Mouse (Mus musculus) intestine, embryonic 16.5 days (tissue): ENCODE measurements at regions not wholly inside any gene's neighbourhood (a gene's known extent, or its start where the extent isn't known, plus 50 kb on each side); places are given as distances from the start of the nearest gene placed in this dataset.

Source experiments
- ATAC-seq: fragments of 200-750 bp; cut with Nextera tagmentation; 2 replicates; pipeline ENCODE4 v1.8.0; 2017; ENCODE audit warnings: moderate TSS enrichment, moderate library complexity
- H3K27ac ChIP-seq: fragments of 300-500 bp; sonication (generic); 2 replicates; pipeline ENCODE4 v1.5.1; 2014; ENCODE audit warnings: mild to moderate bottlenecking, low read length
- H3K27me3 ChIP-seq: fragments of 300-500 bp; sonication (generic); replicated peaks from 2 replicates; pipeline ENCODE4 v1.6.1; 2014; ENCODE audit warnings: low read length, control low read depth, mixed read lengths; ENCODE audit not compliant: control insufficient read depth, insufficient read depth
- H3K36me3 ChIP-seq: fragments of 300-500 bp; sonication (generic); 2 replicates; pipeline ENCODE4 v1.6.1; 2014; ENCODE audit warnings: low read length, control low read depth; ENCODE audit not compliant: control insufficient read depth, insufficient read depth
- H3K4me1 ChIP-seq: fragments of 300-500 bp; sonication (generic); 2 replicates; pipeline ENCODE4 v1.6.1; 2014; ENCODE audit warnings: low read length, control low read depth, mixed read lengths; ENCODE audit not compliant: control insufficient read depth, insufficient read depth
- H3K4me2 ChIP-seq: fragments of 300-500 bp; sonication (generic); 2 replicates; pipeline ENCODE4 v1.6.1; 2014; ENCODE audit warnings: low read depth, low read length, control low read depth
- H3K4me3 ChIP-seq: fragments of 300-500 bp; sonication (generic); 2 replicates; pipeline ENCODE4 v1.5.1; 2014; ENCODE audit warnings: mild to moderate bottlenecking, low read length
- H3K9ac ChIP-seq: fragments of 300-500 bp; sonication (generic); 2 replicates; pipeline ENCODE4 v1.6.1; 2014; ENCODE audit warnings: low read depth, low read length
- H3K9me3 ChIP-seq: fragments of 300-500 bp; sonication (generic); 2 replicates; pipeline ENCODE4 v1.6.1; 2016; ENCODE audit warnings: low read length, control low read depth; ENCODE audit not compliant: control insufficient read depth
- WGBS: fragments of 180-500 bp; shearing (Covaris S2); extraction: QIAGEN DNeasy Blood & Tissue Kit; methylation state at CpG from one replicate; pipeline ENCODE4 v1.1.7; 2014; 5-methylcytosine and 5-hydroxymethylcytosine counted together

DNA sequence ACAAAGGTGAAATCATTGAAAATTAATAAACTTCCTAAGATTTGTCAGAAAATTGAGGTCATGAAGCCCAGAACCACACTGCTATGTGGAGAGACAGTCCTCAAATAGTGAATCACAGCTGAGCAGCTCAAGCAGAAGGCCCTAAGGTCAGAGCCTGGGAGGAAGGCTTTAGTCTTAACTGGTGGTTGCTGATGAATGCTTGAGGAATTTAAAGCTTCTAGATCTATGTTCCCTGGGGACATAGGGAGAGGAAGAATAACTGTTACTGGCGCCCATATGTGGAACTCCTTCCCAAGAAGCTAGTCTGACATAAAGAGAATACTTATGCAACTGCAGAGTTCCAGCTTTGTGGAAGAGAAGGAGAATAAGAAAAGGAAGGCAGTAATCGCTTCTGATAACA is 919.5 kb downstream of the D3Ertd751e start:
- Histone ChIP-seq H3K4me2 (no peak overlapping the region), H3K36me3 (no peaks in the 10 kb centered on the region), H3K9me3 (no peaks in the 10 kb centered on the region), H3K4me1 (no peaks in the 10 kb centered on the region), H3K27ac (no peak overlapping the region), H3K9ac (no peak overlapping the region), H3K4me3 (no peak overlapping the region), H3K27me3 (no peaks in the 10 kb centered on the region)
- ATAC-seq = no peak
- 79% methylated on average over 2 of the region's 2 CpGs for WGBS

- no peaks in the 10 kb centered on the region for H3K27me3 ChIP-seq
- ATAC-seq = peak; percentile 97
- no peaks in the 10 kb centered on the region for H3K9me3 ChIP-seq
- no peaks in the 10 kb centered on the region for H3K36me3 ChIP-seq
- H3K4me2 ChIP-seq = no peak overlapping the region
- H3K9ac ChIP-seq = no peak overlapping the region
- WGBS = 82% methylated on average over 2 of the region's 2 CpGs
- no peak overlapping the region for H3K27ac ChIP-seq
- H3K4me3 ChIP-seq = no peak overlapping the region
- H3K4me1 ChIP-seq = no peaks in the 10 kb centered on the region
These were observed 934.4 kb downstream of the D3Ertd751e start for GRCm38 (mm10) chr3:42676668-42677398.

- Histone ChIP-seq H3K9ac (no peak overlapping the region), H3K9me3 (no peaks in the 10 kb centered on the region)
- no peak for ATAC-seq
These were observed 952.3 kb downstream of the D3Ertd751e start for GRCm38 (mm10) chr3:42694726-42695125.

DNA sequence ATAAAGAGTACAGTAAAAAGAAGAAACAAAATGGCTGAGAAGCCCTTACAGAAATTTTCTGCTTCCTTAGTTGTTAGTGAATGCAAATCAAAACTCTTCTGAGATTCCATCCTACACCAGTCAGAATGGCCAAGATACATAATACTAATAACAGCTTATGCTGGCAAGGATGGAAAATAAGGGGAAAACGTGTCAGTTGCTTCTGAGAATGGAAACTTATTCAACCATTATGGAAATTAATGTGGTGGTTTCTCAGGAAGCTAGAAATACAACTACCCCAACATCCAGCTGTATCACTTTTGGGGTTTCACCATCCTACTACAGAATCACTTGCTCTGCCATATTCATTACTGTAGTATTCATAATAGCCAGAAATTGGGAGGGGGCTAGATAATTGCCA is 996.5 kb downstream of the D3Ertd751e start:
- Histone ChIP-seq H3K9ac (no peak overlapping the region), H3K4me2 (no peak overlapping the region), H3K36me3 (no peaks in the 10 kb centered on the region), H3K4me1 (no peaks in the 10 kb centered on the region), H3K27me3 (no peaks in the 10 kb centered on the region), H3K4me3 (no peak overlapping the region), H3K27ac (no peak overlapping the region), H3K9me3 (no peaks in the 10 kb centered on the region)
- ATAC-seq = no peak
- WGBS = 31% methylated on average over 1 of the region's 1 CpGs

More at GRCm38 (mm10) chr3:42694726-42695125, 952.3 kb downstream of the D3Ertd751e start:
- Histone ChIP-seq H3K36me3 (no peaks in the 10 kb centered on the region), H3K4me3 (no peak overlapping the region), H3K4me1 (no peaks in the 10 kb centered on the region), H3K4me2 (no peak overlapping the region), H3K27me3 (no peaks in the 10 kb centered on the region), H3K27ac (no peak overlapping the region)
- WGBS = 73% methylated on average over 2 of the region's 2 CpGs

DNA sequence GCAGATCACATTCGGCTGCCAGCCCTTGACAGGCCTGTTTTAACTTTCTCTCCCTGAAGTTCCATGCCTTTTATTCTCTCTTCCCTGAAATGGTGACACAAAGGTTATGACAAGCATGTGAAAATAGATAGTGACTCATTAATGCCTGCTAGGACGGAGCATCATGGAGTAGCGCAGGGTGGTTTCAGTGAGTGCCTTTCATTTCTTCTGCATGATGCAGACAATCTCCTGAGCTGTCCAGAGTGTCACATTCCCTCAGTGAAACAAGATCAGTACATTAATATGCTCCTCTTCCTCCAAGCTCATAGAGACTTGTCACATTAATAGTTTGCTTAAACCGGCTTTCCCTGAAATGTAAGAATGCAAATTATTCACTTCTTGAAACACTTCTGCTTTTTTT is 1010.7 kb downstream of the D3Ertd751e start:
- Histone ChIP-seq H3K4me1 (no peaks in the 10 kb centered on the region), H3K27me3 (no peaks in the 10 kb centered on the region), H3K4me3 (no peak overlapping the region), H3K9ac (no peak overlapping the region), H3K27ac (no peak overlapping the region), H3K9me3 (no peaks in the 10 kb centered on the region), H3K4me2 (no peak overlapping the region), H3K36me3 (no peaks in the 10 kb centered on the region)
- ATAC-seq = no peak
- WGBS = 88% methylated on average over 4 of the region's 4 CpGs

DNA sequence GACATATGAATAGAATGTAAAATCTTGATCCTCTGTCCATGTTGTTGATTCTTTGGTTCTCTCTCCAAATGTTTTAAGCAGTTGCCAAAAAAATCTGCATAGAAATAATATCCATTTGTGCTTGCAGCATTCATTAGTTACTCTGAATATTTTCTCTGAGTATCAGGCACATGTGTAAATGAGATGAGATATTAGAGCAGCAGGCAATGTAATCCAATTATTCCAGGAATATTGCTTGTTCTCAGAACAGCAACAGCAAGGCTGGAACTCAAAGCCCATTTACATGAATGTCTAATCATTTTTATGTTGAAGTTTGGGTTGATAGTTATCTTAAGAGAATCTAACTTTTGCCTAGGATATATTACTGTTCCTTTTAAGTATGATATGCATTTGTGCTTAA is 1014.9 kb downstream of the D3Ertd751e start:
- Histone ChIP-seq H3K4me3 (no peak overlapping the region), H3K36me3 (no peaks in the 10 kb centered on the region), H3K4me1 (no peaks in the 10 kb centered on the region), H3K9me3 (no peaks in the 10 kb centered on the region), H3K9ac (no peak overlapping the region), H3K4me2 (no peak overlapping the region), H3K27me3 (no peaks in the 10 kb centered on the region), H3K27ac (no peak overlapping the region)
- no peak for ATAC-seq

DNA sequence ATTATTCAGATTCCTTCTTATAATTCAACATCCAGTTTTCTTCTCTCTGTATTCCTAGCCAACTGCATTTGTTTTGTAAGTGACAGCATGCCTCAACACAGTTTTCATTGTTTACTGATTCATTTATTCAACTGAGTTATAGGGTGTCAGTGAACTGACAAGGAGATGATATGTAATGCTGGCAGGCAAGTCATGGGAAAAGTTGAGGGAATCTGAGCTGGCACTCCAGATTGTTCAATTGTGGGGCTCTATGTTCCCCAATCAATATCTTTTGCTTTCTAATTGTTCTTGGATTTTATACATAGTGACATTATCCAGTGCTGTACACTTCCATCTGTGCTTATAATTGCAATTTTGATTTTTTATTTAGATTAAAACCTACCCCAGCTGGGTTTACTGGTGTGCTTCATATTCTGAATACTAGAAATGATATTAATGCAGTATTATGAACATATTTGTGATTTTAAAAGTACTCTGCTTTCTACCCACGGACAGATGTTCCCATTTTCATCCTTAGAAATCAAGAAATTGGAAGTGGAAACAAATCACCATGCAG is 1015.5 kb downstream of the D3Ertd751e start:
- no peak overlapping the region for H3K4me3 ChIP-seq
- H3K27me3 ChIP-seq = no peaks in the 10 kb centered on the region
- no peak overlapping the region for H3K9ac ChIP-seq
- no peak overlapping the region for H3K4me2 ChIP-seq
- no peaks in the 10 kb centered on the region for H3K4me1 ChIP-seq
- WGBS = 44% methylated on average over 1 of the region's 1 CpGs
- H3K36me3 ChIP-seq = no peaks in the 10 kb centered on the region
- no peak for ATAC-seq
- no peak overlapping the region for H3K27ac ChIP-seq
- H3K9me3 ChIP-seq = no peaks in the 10 kb centered on the region

DNA sequence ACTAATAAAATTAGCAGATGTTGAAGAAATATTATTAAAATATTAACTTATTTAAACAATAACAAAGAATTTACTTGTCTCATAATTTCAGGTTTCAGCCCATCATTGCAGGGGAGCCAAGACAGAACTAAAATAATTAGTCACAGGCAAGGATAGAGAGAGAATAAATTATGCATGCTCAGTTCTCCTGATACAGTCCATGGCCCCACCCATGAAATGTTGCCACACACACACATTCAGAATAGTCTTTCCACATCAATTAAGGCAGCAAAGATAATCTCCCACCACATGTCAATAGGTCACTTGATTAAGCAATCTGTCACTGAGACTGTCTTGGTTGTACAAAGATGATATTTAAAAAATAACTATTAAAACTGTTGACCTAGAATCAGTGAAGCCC is 1019.8 kb downstream of the D3Ertd751e start:
- Histone ChIP-seq H3K4me1 (no peaks in the 10 kb centered on the region), H3K4me2 (no peak overlapping the region), H3K4me3 (no peak overlapping the region), H3K27ac (no peak overlapping the region), H3K27me3 (no peaks in the 10 kb centered on the region), H3K36me3 (no peaks in the 10 kb centered on the region), H3K9ac (no peak overlapping the region), H3K9me3 (no peaks in the 10 kb centered on the region)
- ATAC-seq = no peak

GRCm38 (mm10) chr3:42783478-42783877 is 1041.1 kb downstream of the D3Ertd751e start:
- 91% methylated on average over 3 of the region's 3 CpGs for WGBS
- Histone ChIP-seq H3K9me3 (no peaks in the 10 kb centered on the region), H3K9ac (no peak overlapping the region), H3K4me2 (no peak overlapping the region), H3K36me3 (no peaks in the 10 kb centered on the region), H3K4me1 (no peaks in the 10 kb centered on the region), H3K4me3 (no peak overlapping the region), H3K27ac (no peak overlapping the region), H3K27me3 (no peaks in the 10 kb centered on the region)
- ATAC-seq = no peak

DNA sequence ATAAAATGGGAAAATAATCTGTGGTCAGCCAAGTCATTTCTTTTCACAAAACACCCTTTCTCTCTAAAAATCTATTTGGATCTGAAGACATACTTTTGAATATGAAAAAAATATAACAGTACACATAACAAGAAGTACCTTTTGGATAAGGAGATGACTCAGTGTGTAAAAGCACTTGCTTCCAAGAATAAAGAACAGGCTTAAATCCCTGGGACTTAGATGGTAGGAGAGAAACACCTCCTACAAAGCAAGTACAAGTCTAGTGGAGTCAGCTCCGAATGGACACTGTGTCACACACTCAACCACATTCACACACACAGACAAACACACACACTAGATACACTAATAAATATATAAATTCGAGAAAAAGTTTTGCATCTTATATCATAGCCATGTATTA is 1041.8 kb downstream of the D3Ertd751e start:
- no peaks in the 10 kb centered on the region for H3K4me1 ChIP-seq
- 79% methylated on average over 2 of the region's 2 CpGs for WGBS
- H3K36me3 ChIP-seq = no peaks in the 10 kb centered on the region
- H3K4me3 ChIP-seq = no peak overlapping the region
- H3K9me3 ChIP-seq = no peaks in the 10 kb centered on the region
- H3K4me2 ChIP-seq = no peak overlapping the region
- no peak for ATAC-seq
- no peak overlapping the region for H3K27ac ChIP-seq
- H3K27me3 ChIP-seq = no peaks in the 10 kb centered on the region
- H3K9ac ChIP-seq = no peak overlapping the region
